10 mouse cellular contexts compared by ENCODE assay signal in the genomic region with DNA sequence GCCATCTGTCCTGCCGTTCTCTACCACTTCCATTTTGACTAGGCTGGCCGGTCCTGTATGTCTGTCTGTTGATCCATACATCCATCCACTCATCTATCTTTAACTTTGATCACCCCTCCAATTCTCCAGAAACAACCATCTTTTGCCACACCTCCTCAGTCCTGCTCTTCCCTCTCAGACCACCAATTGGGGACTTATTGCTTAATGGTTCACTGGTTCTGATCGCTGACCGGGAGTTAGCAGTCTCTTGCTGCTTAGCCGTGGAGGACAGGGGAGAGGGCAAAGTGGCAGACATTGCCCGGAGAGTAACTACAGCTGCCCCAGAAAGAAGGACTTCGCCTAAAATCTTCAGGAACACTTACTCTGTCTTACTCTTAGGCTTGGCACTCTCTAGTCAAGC. TPM values are rescaled to one million over a fixed set of nuclear protein-coding genes. Genes with fewer than 3 reads are reported as not detected.
DNase-seq lines count a peak whose midpoint lies in the region; ATAC-seq lines count a peak whose summit lies in the region.
"Had no signal": no experiment of that assay in that cellular context is flagged by ENCODE, and none has a peak within 500 bp of the region (broad histone marks: within the 10 kb centered on the region; RNA-seq: fewer than 3 reads in every experiment).

No protein-coding gene starts in this region.

- peaks cover 13% of the 10 kb centered on the region for H3K4me1 ChIP-seq in heart, embryonic 16.5 days (ENCODE audit: control insufficient read depth, insufficient read depth, low read length)
- H3K4me1 ChIP-seq in heart, embryonic 11.5 days (ENCODE audit: control insufficient read depth, insufficient read depth, low read length), result peaks cover 3% of the 10 kb centered on the region; the same call in 1 of the 2 replicates
- H3K4me1 ChIP-seq in forebrain, embryonic 13.5 days, result peaks cover 35% of the 10 kb centered on the region
- 0 out of 2 replicates have a peak, but pooled peaks cover 15% of the 10 kb centered on the region for H3K4me1 ChIP-seq in midbrain, embryonic 14.5 days (ENCODE audit: control insufficient read depth, insufficient read depth, low read length)

- no peak for ATAC-seq in heart, embryonic 16.5 days (replicated peaks; ENCODE audit: extremely low read depth, insufficient read depth, low FRiP score)
- no peak for ATAC-seq in heart, embryonic 11.5 days (replicated peaks; ENCODE audit: insufficient number of reproducible peaks, low FRiP score, low TSS enrichment)
- ATAC-seq in forebrain, embryonic 13.5 days, result no peak
- ATAC-seq in midbrain, embryonic 14.5 days (ENCODE audit: low FRiP score, low TSS enrichment), result no peak
- no peak for ATAC-seq in CD4-positive, CD25-positive, alpha-beta regulatory T cell, adult 4 months
- ATAC-seq: inflammation-experienced regulatory T-cells, adult 6 months had no signal

- H3K4me2 ChIP-seq in heart, embryonic 16.5 days (ENCODE audit: low read depth, low read length), result peak overlapping the region; percentile 99; the same call in 1 of the 2 replicates
- H3K4me2 ChIP-seq in heart, embryonic 11.5 days, result no peak overlapping the region
- H3K4me2 ChIP-seq in forebrain, embryonic 13.5 days, result peak overlapping the region; percentile 99
- peak overlapping the region; percentile 98 for H3K4me2 ChIP-seq in midbrain, embryonic 14.5 days (ENCODE audit: low read length)

- peak overlapping the region; percentile 63 for H3K4me3 ChIP-seq in heart, embryonic 16.5 days (ENCODE audit: low read length)
- H3K4me3 ChIP-seq in heart, embryonic 11.5 days (ENCODE audit: low read depth, low read length), result no peak overlapping the region
- peak overlapping the region; percentile 79 for H3K4me3 ChIP-seq in forebrain, embryonic 13.5 days
- H3K4me3 ChIP-seq in midbrain, embryonic 14.5 days (replicated peaks; ENCODE audit: low read depth, low read length), result peak overlapping the region; percentile 57

- WGBS in heart, embryonic 16.5 days, result 61% methylated on average over 7 of the region's 7 CpGs
- WGBS in heart, embryonic 11.5 days (ENCODE audit: insufficient replicate concordance), result 41% methylated on average over 7 of the region's 7 CpGs
- 31% methylated on average over 7 of the region's 7 CpGs for WGBS in forebrain, embryonic 13.5 days
- WGBS in midbrain, embryonic 14.5 days, result 38% methylated on average over 7 of the region's 7 CpGs

- peak; percentile 62 for DNase-seq in Muller cell, postnatal 12 days (ENCODE audit: inconsistent ontology term)
- no peak for DNase-seq in midbrain, embryonic 14.5 days
- no peak for DNase-seq in gastrocnemius, postnatal 4 days (ENCODE audit: low spot score in 2 of 2)
- no peak for DNase-seq in liver

- no peak overlapping the region for H3K9ac ChIP-seq in heart, embryonic 16.5 days (ENCODE audit: low read length)
- H3K9ac ChIP-seq in heart, embryonic 11.5 days (ENCODE audit: low read depth, low read length), result no peak overlapping the region
- H3K9ac ChIP-seq in forebrain, embryonic 13.5 days, result peak overlapping the region; percentile 81
- no peak overlapping the region for H3K9ac ChIP-seq in midbrain, embryonic 14.5 days (replicated peaks; ENCODE audit: low read length)

- H3K36me3 ChIP-seq in heart, embryonic 16.5 days (ENCODE audit: control insufficient read depth, insufficient read depth), result no peaks in the 10 kb centered on the region
- H3K36me3 ChIP-seq in heart, embryonic 11.5 days (ENCODE audit: control insufficient read depth, insufficient read depth, low read length), result no peaks in the 10 kb centered on the region
- no peaks in the 10 kb centered on the region for H3K36me3 ChIP-seq in forebrain, embryonic 13.5 days (ENCODE audit: poor library complexity, severe bottlenecking)
- H3K36me3 ChIP-seq in midbrain, embryonic 14.5 days (ENCODE audit: control insufficient read depth, insufficient read depth, low read length), result no peaks in the 10 kb centered on the region

- peaks cover 62% of the 10 kb centered on the region for H3K27me3 ChIP-seq in heart, embryonic 16.5 days (ENCODE audit: control insufficient read depth, insufficient read depth, low read length)
- peaks cover 62% of the 10 kb centered on the region for H3K27me3 ChIP-seq in heart, embryonic 11.5 days (ENCODE audit: control insufficient read depth, insufficient read depth, low read length)
- peaks cover 21% of the 10 kb centered on the region for H3K27me3 ChIP-seq in forebrain, embryonic 13.5 days
- H3K27me3 ChIP-seq in midbrain, embryonic 14.5 days (ENCODE audit: control insufficient read depth, insufficient read depth, low read length), result peaks cover 14% of the 10 kb centered on the region

- no peak overlapping the region for H3K27ac ChIP-seq in heart, embryonic 16.5 days (ENCODE audit: low read length)
- H3K27ac ChIP-seq in heart, embryonic 11.5 days (ENCODE audit: low read depth, low read length), result no peak overlapping the region
- H3K27ac ChIP-seq in forebrain, embryonic 13.5 days, result no peak overlapping the region
- H3K27ac ChIP-seq in midbrain, embryonic 14.5 days (replicated peaks; ENCODE audit: low read depth, low read length), result no peak overlapping the region

- no peaks in the 10 kb centered on the region for H3K9me3 ChIP-seq in heart, embryonic 16.5 days (replicated peaks; ENCODE audit: control insufficient read depth, low read length)
- no peaks in the 10 kb centered on the region for H3K9me3 ChIP-seq in heart, embryonic 11.5 days (replicated peaks; ENCODE audit: control insufficient read depth, low read length)
- H3K9me3 ChIP-seq in forebrain, embryonic 13.5 days (replicated peaks), result no peaks in the 10 kb centered on the region
- H3K9me3 ChIP-seq in midbrain, embryonic 14.5 days (ENCODE audit: control insufficient read depth, low read length), result no peaks in the 10 kb centered on the region

RNA-seq across cellular contexts. Expression of a gene that starts 1.3 kb away (rescaled TPM):
- 0.32 and 0.95 TPM in 2 replicates for polyA plus RNA-seq in heart, embryonic 16.5 days (2015; fragmentation: Nextera tagmentation; extraction: Ambion mirVana)
- 0.18 and 0.63 TPM in 2 replicates for polyA plus RNA-seq in heart, embryonic 11.5 days (2014; fragmentation: Nextera tagmentation; extraction: Ambion mirVana)
- polyA plus RNA-seq in forebrain, embryonic 13.5 days (2015; fragmentation: Nextera tagmentation; extraction: Ambion mirVana), result 6.1 TPM in 2 replicates
- polyA plus RNA-seq in midbrain, embryonic 14.5 days (2014; fragmentation: Nextera tagmentation; extraction: Ambion mirVana), result 2.4 and 4.2 TPM in 2 replicates
- 1 to 10 TPM; 6.6 to 6.7 TPM for total RNA-seq in gastrocnemius, postnatal 4 days (2021)
- polyA plus RNA-seq in CD4-positive, CD25-positive, alpha-beta regulatory T cell, adult 4 months (2017; shearing (Covaris generic)), result not detected
- total RNA-seq: megakaryocyte, adult 5-6 weeks had no signal
- polyA plus RNA-seq: inflammation-experienced regulatory T-cells, adult 6 months had no signal
